Mouse (Mus musculus) erythroid progenitor cell, adult 5-6 weeks (primary cell): ENCODE data around the gene Hist1h2bb. TPM values are rescaled to one million over a fixed set of nuclear protein-coding genes. Genes with fewer than 3 reads are reported as not detected.

Experiments used
- ATAC-seq: replicated peaks from 2 replicates; pipeline ENCODE4 v1.8.0; 2016; ENCODE audit warnings: moderate number of reproducible peaks, mild to moderate bottlenecking, moderate TSS enrichment, inconsistent platforms; ENCODE audit not compliant: poor library complexity, low FRiP score, severe bottlenecking
- total RNA-seq, 2 experiments: library from RNA; stranded (forward) in 1 of 2; stranded (reverse) in 1 of 2; fragments of 150-400 nt in 1 of 2; fragments of 186-747, 209-891 nt in 1 of 2; gene quantifications; 2 replicates each; pipeline versions ENCODE4 v1.2.3 to v1.2.4; 2015 to 2017; ENCODE audit warnings: low replicate concordance in 2 of 2

Gene Hist1h2bb
- total RNA-seq, 2 experiments from 2014 or later, result 856 to 13,399 TPM

DNA sequence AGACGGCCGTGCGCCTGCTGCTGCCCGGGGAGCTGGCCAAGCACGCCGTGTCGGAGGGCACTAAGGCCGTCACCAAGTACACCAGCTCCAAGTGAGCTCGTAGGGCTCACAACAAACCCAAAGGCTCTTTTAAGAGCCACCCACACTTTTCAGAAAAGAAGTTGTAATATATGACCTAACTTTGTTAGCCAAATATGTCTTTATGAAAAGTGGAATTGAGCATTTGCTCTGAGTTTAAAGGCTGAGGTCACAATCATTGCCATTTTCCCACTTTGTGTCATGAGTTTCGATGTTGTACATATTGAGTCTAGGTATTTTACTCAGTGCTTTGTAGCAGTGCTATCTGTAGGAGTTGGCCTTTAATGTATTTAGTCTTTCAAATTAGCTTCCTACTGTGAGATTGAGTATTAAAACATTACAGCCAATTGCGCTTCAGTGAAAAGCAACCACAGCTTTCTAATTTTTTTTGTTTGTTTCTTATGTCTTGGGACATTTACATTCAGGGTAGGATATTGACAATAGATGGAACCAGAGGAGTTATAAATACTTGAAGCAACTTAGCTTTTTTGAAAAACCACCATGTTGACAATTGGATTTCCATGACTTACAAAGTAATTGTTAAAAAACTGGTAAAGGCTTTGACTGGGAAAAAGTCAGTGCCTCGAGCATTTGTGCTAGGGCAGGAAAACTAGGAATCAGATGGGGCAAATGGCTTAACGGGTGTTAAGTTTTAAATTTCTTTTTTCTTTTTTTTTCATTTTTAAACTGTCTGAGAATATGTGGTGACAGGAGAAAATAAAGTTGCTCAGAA, 752 bp downstream of the Hist1h2bb start:
- peak; percentile 6; the same call in 1 of the 2 replicates for ATAC-seq

- ATAC-seq, result no peak
Observed at GRCm38 (mm10) chr13:23747892-23748288, 1.4 kb downstream of the Hist1h2bb start.

- no peak for ATAC-seq
Observed at GRCm38 (mm10) chr13:23749563-23750121, 3.1 kb downstream of the Hist1h2bb start.

DNA sequence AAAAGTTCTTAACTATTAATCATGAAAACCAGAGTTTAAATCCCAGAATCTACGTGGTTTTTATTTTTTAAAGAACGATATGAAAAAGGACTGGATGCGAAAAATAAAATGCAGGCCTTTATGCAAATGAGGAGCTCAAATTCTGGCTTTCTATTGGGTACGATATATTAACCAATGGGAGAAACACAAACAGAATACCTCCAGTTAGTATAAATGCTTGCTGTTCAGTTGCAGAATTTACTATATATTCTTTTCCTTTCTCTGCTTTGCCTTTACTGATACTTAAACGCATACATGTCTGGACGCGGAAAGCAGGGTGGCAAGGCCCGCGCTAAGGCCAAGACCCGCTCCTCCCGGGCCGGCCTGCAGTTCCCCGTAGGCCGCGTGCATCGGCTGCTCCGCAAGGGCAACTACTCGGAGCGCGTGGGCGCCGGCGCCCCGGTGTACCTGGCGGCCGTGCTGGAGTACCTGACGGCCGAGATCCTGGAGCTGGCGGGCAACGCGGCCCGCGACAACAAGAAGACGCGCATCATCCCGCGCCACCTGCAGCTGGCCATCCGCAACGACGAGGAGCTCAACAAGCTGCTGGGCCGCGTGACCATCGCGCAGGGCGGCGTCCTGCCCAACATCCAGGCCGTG, 4.4 kb downstream of the Hist1h2bb start, which contains the start of gene Hist1h2ab:
Hist1h2ab (plus strand) TSS at position 288 of the 639 bp plus-strand sequence.
- peak; percentile 52 for ATAC-seq

- peak; percentile 41 for ATAC-seq
Observed at GRCm38 (mm10) chr13:23751478-23751956, 5.0 kb downstream of the Hist1h2bb start.

DNA sequence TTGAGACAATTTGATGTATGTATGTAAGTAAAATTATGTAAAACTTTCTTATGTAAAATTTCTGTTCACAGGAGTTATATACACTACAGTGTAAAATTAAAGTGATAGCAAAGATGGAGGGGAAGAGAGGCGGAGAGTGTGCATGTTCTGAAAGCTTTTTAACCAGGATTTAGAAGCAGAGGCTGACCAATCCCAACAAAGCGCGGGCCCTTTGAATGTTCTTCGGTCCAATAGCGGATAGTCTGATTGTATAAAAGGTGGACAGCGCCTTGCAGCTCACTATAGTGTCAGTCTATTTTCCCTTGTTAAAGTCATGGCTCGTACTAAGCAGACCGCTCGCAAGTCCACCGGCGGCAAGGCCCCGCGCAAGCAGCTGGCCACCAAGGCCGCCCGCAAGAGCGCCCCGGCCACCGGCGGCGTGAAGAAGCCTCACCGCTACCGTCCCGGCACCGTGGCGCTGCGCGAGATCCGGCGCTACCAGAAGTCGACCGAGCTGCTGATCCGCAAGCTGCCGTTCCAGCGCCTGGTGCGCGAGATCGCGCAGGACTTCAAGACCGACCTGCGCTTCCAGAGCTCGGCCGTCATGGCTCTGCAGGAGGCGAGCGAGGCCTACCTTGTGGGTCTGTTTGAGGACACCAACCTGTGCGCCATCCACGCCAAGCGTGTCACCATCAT, 5.7 kb downstream of the Hist1h2bb start, which contains the start of gene Hist1h3b:
Hist1h3b (plus strand) TSS at position 201 of the 675 bp plus-strand sequence.
- peak; percentile 67 for ATAC-seq

DNA sequence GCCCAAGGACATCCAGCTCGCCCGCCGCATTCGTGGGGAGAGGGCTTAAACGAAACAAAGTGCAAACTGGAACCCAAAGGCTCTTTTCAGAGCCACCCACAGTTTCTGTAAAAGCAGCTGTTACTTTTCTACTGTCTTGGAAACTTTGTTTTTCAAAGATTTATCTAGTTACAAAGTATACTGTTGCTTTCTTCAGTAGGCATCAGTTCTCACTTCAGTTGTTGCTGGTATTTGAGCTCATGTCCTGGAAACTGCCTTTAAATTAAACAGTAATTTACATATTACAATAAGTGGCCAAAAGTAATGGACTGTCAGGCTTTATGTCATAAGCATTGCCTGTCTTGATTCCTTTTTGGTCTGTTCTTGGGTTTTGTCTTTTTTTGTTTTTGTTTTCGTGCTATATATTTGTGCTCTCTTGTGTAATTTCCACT, 6.2 kb downstream of the Hist1h2bb start:
- ATAC-seq, result no peak

DNA sequence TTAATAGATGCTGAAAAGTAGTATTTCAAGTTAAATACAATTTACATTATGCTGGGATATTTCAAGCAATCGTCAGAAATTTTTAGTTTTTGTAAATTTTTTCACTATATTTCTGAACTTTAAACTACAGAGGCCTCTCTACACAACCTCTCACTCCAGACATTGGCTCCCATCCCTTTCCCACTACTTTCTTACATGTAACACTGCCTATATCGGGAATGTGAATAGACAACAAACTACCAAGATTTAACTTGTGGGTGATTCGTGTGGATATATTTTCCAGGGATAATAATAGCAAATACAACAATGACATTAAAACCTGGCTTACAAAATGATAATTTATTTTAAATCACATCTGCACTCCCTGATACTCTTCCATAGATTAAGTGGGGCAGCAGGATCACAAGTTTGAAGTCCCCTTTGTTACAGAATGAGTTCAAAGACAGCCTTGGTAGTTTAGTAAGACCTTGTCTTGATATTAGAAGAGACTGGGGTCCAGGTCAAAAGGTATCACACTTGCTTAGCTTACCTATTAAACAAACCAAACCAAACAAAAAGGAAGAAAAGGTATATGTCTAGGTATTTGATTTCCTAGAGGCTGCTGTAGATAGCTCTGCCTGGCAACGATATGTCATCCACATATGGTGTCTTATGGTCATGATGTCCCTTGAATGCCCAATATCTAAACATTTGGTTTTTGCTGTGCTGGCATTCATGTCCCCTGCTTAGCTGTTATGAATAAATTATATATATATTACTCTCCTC, 7.0 kb downstream of the Hist1h2bb start:
- ATAC-seq, result no peak

- ATAC-seq, result no peak
Observed at GRCm38 (mm10) chr13:23755000-23755399, 8.5 kb downstream of the Hist1h2bb start.

GRCm38 (mm10) chr13:23756790-23757189, 10.3 kb downstream of the Hist1h2bb start, which contains the start of gene Hist1h4b:
Gene Hist1h4b (plus strand): TSS chr13:23757013.
- ATAC-seq, result peak; percentile 43

DNA sequence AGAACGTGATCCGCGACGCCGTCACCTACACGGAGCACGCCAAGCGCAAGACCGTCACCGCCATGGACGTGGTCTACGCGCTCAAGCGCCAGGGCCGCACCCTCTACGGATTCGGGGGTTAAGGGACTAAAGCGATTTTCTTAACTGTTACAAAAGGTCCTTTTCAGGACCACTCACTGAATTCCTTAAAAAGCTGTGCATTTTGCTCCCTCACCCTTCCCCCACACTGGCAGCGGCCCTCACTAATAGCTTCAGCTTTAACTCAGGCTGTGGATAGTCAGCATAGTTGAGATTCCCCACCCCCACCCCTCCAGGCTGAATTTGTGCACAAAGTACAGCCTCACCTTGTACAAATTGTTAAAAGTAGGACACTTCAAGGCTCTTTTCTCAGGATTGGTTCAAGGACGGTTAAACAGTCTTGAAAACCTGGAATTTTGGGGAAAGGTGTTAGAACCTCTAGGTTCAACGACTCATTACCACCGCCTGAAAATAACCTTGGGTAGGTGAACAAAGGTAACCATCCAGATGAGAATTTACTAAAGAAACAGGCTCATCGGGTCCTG, 10.8 kb downstream of the Hist1h2bb start:
- peak; percentile 32 for ATAC-seq

DNA sequence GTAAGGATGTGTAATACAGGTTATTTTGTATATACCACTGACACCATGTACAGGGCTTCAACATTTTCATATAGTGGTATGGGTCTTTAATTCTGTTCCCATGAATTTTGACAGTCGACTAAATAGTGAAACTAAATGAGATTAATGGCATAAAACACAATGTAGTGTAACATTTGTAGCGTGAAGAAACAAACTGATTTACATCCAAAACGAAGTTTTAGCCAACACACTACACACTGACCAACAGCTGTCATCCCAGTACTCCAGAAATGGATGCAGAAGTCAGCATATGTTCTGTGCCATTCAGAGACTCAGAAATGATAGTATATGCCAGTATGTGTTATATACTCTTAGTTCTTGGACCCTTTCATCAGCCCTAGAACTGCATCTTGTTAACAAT, 11.4 kb downstream of the Hist1h2bb start:
- no peak for ATAC-seq

DNA sequence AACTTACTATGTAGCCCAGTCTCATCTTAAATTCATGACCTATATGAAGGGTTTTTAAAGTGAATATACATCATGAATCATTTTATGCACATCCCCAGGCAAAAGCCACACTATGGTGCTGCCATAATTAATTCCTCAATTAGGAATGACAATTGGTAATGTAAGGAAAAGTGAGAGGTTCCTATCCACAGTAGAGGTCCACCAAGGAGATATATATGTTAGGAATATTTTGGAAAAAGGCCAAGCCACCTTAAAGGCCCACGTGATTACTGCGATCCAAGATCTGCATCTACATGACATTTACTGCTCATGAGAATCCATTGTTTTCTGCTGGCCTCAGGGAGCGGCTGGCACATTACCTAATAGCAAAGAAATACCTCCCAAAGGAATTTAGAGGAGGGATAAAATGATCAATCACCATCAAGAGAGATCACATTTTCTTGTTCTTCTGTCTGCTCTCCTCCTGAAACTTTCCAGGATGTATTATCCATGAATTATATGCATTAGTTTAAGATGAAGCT, 12.8 kb downstream of the Hist1h2bb start:
- ATAC-seq, result no peak

- no peak for ATAC-seq
Observed at GRCm38 (mm10) chr13:23759916-23760239, 13.3 kb downstream of the Hist1h2bb start.

- no peak for ATAC-seq
Observed at GRCm38 (mm10) chr13:23760240-23760971, 13.9 kb downstream of the Hist1h2bb start.

GRCm38 (mm10) chr13:23760972-23761864, 14.7 kb downstream of the Hist1h2bb start, which contains the start of gene Hist1h4a:
Gene Hist1h4a (minus strand): TSS chr13:23761230.
- ATAC-seq, result peak; percentile 47
